Mouse (Mus musculus): Measurements from ENCODE around the gene Dnajc30.
"Not testable (repeated sequence)": the region's sequence is repeated elsewhere in the genome, so short reads cannot be mapped to it uniquely, and the experiment has no call there.

Gene Dnajc30

DNA sequence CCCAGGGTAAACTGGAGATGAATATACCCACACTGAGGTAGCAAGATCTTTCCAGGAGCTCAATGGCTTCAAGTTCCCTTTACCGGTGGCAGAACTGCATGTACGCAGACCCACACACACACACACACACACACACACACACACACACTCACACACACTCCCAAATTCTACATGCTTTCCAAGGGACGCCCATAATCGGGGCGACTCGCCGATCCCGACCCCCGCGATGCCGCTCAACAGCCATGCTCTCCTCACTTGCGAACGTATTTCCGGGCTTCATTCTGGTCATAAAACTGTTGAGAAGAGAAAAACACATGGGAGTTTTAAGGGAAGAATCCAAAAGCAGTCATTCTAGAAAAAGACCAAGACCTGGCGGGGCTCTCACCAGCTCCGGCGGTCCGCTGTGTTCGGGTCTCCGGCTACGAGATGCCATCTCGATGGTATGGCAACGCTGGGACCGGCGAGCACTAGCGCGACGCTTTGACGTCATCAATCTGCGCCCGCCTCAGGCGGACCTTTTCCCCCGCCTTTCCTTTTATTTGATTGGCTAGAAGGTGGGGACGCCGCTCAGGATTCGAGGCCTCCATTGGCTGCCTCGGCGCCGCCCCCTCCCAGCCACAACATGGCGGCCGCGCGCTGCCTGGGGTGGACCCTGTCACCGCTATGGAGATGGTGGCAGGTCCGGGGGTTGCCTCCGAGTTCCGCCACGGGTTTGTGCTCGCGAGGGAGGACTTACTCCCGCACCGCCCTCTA is at the start of gene Dnajc30:
Dnajc30 (plus strand) TSS at position 574 of the 753 bp plus-strand sequence.
- DNase-seq (ENCODE audit: low spot score): peak; percentile 97

- DNase-seq (ENCODE audit: low spot score): peak; percentile 91
These were observed 48.5 kb upstream of the Dnajc30 start for GRCm38 (mm10) chr5:135015497-135015896.

GRCm38 (mm10) chr5:135016224-135016759 is 47.7 kb upstream of the Dnajc30 start:
- no peak for DNase-seq (ENCODE audit: low spot score)

GRCm38 (mm10) chr5:135021814-135022213 is 42.2 kb upstream of the Dnajc30 start:
- no peak for DNase-seq (ENCODE audit: low spot score)

DNA sequence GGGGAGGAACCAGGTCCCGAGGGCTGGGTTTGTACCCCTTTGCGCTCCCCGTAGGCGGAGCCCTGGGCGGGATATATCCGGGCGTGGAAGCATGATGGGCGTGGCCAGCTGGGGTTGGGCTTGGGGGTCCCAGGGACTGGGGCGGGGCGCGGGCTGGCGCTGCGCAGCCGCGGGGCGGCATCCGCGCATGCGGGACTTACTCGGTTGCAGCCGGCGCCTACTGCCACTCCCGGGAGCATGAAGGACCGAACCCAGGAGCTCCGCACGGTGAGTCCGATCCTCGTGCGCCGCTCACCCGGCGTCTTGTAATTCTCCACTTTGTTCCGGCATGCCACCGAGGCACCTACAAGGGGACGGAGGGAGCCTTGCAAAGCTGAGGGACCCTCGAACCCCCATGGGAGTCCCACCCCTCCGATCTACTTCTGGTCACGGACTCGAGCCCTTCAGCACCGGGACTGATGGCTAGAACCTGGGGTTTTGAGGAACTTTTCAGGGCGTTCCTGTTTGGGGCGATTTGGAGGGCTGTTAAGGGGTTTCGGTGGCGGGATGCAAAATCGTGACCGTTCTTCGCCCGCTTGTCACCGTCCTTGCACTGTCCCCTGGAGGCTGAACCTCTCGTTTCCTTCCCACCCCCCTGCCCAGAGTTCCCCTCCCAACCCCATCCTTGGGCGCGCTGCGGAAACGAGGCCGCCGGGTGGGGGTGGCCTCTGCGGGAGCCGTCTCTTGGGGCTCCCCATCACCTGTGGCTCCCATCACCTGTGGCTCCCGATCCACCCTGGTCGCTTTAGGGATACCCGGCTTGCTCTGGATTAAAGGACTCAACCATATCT is 40.4 kb upstream of the Dnajc30 start, which contains the start of gene Stx1a:
Stx1a (plus strand) TSS at position 139 of the 830 bp plus-strand sequence.
- peak; percentile 87 for DNase-seq (ENCODE audit: low spot score)

DNA sequence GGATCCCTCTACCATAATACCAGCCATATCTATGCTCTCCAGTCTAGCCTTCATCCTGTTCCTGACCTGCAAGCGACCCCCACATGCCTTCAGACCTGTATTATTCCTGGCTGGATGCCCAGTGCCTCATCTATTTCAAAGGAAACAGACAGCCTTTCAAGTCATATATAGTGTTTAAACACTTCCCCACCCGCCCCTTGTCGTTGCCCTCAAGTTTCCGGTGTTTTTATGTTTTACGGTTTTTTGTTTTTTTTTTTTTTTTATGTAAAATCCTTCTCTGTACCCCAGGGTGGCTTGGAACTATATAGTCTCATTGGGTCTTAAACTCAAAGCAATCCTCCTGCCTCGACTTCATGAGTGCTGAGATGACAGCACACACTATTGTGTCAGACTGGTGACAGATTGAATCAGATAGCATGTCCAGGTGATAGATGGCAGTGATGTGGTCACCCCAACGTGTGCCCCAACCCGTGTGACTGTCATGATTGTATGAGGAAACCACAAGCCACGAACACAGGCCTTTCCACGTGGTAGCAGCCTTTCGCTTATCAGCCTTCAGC is 39.3 kb upstream of the Dnajc30 start:
- DNase-seq (ENCODE audit: low spot score): no peak

- no peak for DNase-seq (ENCODE audit: low spot score)
These were observed 38.1 kb upstream of the Dnajc30 start for GRCm38 (mm10) chr5:135025899-135026298.

DNA sequence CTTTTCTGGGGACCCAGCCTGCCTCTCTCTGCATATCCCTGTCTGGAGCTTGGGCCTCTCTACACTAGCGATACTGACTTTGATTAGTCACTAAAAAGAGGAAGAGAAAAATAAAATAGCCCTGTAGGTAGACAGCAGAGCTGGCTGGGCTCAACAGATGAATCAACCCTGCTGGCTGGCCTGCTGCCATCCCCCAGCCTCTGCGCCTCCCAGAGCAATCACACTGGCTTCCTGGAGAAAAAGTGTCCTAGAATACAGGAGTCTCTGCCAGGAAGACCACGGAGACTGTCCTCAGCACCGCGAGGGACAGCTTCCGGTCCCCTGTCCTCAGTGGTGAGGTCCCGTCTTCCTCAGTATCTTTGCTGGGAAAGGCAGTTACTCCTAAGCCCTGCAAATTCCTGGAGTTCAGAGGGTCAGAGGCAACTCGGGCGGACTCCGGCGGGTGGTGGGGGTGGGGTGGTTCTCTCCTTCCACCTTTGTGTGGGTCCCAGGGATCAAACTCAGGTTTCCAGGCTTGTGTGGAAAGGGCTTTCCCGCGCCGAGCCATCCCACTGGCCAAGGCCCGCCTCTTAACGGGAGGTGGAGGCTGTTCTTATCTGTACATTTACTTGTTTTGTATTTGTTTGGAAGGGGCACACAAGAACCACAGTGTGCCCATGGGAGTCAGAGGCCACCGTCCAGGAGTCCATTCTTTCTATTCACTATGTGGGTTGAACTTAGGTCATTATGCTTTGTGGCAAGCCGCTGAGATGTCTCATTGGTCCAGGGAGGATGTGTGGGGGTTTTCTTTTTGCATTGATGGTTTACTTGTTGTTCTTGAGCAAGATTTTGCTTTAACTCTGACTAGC is 34.8 kb upstream of the Dnajc30 start:
- DNase-seq (ENCODE audit: low spot score): peak; percentile 70

DNA sequence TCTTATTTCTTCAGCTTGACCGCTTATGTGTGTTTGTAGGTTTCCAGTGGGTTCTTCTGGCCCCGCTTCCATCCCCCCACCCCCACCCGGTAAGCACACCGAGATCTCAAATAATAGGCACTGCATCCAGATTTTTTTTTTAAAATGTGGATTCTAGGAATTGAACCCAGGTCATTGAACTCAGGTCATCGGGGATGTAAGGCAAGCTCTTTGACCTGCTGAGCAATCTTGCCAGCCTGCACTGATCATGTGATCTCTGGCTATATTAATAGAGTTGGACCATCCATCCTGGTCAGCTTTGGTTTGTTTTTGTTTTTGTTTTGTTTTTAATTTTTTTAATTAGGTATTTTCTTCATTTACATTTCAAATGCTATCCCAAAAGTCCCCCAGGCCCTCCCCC is 31.4 kb upstream of the Dnajc30 start:
- no peak for DNase-seq (ENCODE audit: low spot score)

DNA sequence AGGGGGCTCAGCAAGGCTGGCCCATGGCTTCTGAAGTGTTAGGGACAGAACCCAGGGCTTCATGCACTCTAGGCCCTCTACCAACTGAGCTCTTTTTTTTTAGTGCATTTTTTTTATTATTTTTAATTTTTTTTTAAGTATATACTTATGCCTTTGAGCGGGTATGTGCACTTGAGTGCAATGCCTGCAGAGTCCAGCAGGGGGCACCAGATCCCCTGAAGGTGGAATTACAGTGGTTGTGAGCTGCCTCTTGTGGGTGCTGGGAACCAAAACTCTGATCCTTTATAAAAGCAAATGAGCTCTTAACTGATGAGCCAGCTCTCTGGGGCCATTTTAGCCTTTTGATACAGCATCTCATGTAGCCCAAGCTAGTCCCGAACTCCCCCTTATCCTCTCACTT is 29.4 kb upstream of the Dnajc30 start:
- DNase-seq (ENCODE audit: low spot score): no peak

DNA sequence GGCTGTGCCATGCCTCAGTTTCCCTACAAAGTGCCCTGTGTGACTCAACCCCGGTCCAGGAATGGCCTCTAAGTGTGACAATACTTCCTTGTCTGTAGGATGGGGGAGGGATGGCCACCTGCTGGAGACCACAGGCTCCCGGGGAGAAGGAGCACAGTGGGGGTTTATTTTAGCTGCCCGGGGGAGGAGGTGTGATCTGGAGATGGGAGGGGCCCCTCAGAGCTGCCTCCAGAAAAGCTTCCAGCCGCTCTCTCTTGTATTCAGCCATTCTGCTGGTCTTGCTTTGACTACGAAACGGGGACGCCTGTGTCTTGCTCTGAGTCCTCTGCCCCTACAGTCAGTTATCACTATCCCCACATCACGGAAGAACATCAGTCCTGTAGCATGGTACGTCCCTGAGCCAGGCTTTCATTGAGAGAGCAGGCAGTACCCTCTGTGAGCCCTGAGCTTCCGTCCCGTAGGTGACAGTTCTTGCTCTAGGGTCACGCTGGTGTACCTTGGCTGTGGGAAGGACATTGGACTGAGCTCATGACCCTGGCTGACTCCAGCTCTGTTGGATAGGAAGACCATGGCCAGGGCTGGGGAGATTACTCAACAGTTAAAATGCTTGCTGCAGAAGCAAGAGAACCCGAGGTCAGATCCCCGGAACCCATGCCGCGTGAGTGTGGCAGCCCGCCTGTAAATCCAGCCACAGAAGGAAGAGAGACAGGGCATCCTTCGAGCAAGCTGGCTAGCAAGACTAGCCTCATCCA is 28.2 kb upstream of the Dnajc30 start:
- no peak for DNase-seq (ENCODE audit: low spot score)

DNA sequence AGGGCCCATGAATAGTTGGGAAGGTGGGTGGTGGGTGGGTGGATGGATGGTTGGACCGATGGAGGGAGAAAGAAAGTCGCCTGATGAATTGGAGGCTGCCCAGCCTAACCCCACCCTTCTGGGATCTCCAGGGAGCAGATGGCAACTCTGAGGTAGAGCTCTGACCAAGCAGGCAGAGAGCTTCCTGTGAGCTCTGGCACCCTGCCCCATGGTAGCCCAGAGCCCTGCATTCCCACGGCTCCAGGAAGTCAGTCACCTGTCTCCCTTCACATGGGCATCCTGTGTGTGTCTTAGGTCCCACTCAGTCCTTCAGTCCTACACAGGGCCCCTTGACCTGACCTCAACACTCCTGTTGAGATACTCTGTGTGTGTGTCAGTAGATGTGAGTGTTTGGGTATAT is 26.1 kb upstream of the Dnajc30 start:
- no peak for DNase-seq (ENCODE audit: low spot score)

- no peak for DNase-seq (ENCODE audit: low spot score)
These were observed 24.5 kb upstream of the Dnajc30 start for GRCm38 (mm10) chr5:135039541-135039940.

- DNase-seq (ENCODE audit: low spot score): no peak
These were observed 23.9 kb upstream of the Dnajc30 start for GRCm38 (mm10) chr5:135040059-135040458.

DNA sequence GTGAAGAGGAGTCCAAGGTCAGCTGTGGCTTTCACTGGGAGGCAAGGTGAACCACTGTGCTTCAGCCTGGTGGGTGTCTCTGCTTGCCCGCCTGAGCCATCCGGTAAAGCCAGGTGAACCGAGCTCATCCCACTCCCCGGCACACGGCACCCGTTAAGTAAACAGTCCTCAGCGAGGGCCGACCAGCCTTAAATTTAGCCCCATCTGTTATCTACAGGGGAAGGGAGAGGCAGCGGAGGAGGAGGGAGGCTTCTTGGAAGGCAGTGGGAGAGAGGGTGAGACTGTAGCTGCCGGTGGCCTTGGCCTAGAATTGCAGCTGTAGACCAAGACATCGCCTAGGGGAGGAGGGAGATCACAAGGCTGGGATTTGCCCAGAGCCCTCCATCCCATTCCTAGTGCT is 23.2 kb upstream of the Dnajc30 start:
- DNase-seq (ENCODE audit: low spot score): no peak

DNA sequence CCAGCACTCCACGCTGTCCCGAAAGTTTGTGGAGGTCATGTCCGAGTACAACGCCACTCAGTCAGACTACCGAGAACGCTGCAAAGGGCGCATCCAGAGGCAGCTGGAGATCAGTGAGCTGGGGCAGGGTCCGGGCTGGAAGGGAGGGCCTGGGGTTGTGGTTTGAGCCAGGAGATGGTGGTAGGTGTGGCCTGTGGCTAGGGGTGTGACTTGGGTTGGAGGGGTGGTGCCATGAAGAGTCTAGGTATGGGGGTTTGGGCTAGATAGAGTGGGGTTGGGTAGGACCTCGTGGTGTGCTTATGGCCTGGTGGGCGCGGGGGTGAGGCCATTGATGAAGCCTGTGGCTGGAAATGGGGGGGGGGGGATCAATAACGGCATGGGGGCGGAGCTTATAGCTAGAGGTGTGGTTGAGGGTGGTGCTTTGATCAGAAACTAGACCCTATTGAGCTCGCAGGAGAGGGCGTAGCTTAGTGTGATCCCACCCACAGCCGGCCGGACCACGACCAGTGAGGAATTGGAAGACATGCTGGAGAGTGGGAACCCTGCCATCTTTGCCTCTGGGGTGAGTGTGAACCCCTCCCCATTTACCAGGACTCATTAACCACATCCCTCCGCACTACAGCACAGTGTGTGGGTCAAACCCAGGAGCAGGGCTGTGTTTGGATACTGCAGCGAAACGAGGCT is 21.8 kb upstream of the Dnajc30 start:
- DNase-seq (ENCODE audit: low spot score): no peak

DNA sequence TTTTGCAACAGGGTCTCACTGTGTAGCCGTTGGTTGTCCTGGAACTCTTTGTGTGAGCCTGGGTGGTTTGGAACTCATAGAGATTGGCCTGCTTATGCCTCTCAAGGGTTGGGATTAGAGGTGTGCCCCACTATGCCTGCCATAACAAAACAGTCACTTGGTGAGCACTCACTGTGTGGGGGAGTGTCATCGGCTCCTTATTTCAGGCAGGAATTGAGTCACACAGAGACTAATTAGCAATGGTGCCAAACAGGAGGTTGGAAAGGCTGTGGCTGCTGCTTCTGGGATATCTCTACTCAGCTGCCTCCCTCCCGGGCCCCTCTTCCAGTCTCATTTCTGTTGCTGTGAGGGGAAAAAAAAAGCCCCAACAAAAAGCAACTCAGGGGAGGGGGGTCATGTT is 19.4 kb upstream of the Dnajc30 start:
- no peak for DNase-seq (ENCODE audit: low spot score)

GRCm38 (mm10) chr5:135048539-135048938 is 15.5 kb upstream of the Dnajc30 start:
- DNase-seq (ENCODE audit: low spot score): no peak

DNA sequence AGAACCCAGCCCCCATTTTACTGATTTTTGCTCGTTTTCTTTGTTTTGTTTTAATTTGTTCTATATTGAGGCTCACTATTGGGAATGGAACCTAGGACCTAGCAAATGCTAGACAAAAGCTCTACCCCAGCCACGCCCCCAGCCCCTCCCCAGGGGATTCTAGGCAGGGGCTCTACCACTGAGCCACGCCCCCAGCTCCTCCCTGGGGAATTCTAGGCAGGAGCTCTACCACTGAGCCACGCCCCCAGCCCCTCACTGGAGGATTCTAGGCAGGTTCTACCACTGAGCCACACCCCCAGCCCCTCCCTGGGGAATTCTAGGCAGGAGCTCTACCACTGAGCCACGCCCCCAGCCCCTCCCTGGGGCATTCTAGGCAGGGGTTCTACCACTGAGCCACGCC is 14.7 kb upstream of the Dnajc30 start:
- not testable (repeated sequence) for DNase-seq (ENCODE audit: low spot score)

DNA sequence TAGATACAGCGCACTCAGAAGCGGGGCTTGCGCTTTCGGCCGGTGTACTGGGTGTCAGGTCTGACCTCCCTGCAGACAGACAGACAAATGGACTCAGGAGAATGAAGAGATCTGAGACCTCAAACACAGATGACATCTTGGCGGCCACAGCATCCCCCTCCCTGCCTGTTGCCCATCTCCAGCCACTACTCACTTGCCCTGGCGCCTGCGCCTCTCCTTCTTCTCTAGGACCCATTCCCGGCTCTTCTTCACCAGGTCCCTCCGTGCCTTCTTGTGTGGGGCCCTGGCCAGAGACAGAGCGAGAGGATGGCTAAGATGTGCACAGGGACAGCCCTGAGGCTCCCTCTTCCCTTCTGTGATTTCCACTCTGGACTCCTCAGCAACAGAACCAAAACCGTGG is 10.6 kb upstream of the Dnajc30 start:
- no peak for DNase-seq (ENCODE audit: low spot score)

Measured in layer of hippocampus, adult 11-12 months (tissue).